Mouse (Mus musculus) erythroblast, embryonic 14.5 days (primary cell): ENCODE results near the gene Diexf.

Source experiments
- GATA1 ChIP-seq: IDR thresholded peaks from 2 replicates; pipeline ENCODE4 v1.6.1; 2012; ENCODE audit warnings: low read length, inconsistent platforms, mixed read lengths
- TAL1 ChIP-seq: IDR thresholded peaks from 3 replicates; pipeline ENCODE4 v1.6.1; 2012; ENCODE audit warnings: low read length, inconsistent platforms, mixed read lengths

DNA sequence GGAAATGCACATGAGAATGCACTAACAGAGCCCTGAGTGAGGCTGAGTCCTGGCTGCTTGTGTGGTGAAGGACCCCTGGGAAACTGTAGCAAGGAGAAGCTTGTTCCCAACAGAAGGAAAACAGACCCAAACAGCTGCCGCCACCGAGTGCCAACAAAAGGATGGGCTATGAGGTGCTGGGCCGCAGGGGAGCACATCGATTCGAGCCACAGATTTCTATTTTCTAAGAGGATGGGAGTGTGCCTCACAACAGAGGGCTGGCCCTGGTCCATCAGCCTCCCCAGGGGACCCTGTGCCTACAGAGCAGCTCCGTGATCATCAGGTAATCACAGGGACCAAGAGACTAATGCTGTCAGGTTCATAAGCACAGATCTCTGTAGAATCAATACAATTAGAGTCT, 40.9 kb downstream of the Diexf start:
- no peak for TF ChIP-seq GATA1
- TF ChIP-seq TAL1 = no peak
